Mouse (Mus musculus): ENCODE measurements around the gene Fam69a. TPM values are rescaled to one million over a fixed set of nuclear protein-coding genes. Genes with fewer than 3 reads are reported as not detected.
"Not testable (repeated sequence)": the region's sequence is repeated elsewhere in the genome, so short reads cannot be mapped to it uniquely, and the experiment has no call there.

The Fam69a gene
- total RNA-seq, 1 experiment from 2014 or later, result 44.8 TPM

- ATAC-seq (ENCODE audit: extremely low read depth, insufficient number of reproducible peaks, low FRiP score, poor library complexity, severe bottlenecking), result peak; percentile 80
Observed at GRCm38 (mm10) chr5:107986255-107986966, 474 bp downstream of the Fam69a start.

GRCm38 (mm10) chr5:107983946-107984345, 2.9 kb downstream of the Fam69a start:
- no peak for ATAC-seq (ENCODE audit: extremely low read depth, insufficient number of reproducible peaks, low FRiP score, poor library complexity, severe bottlenecking)

- ATAC-seq (ENCODE audit: extremely low read depth, insufficient number of reproducible peaks, low FRiP score, poor library complexity, severe bottlenecking), result no peak
Observed at GRCm38 (mm10) chr5:107982016-107982415, 4.9 kb downstream of the Fam69a start.

- ATAC-seq (ENCODE audit: extremely low read depth, insufficient number of reproducible peaks, low FRiP score, poor library complexity, severe bottlenecking), result peak; percentile 62; the same call in 1 of the 2 replicates
Observed at GRCm38 (mm10) chr5:107979901-107980300, 7.0 kb downstream of the Fam69a start.

GRCm38 (mm10) chr5:107978289-107979035, 8.4 kb downstream of the Fam69a start:
- peak; percentile 45 for ATAC-seq (ENCODE audit: extremely low read depth, insufficient number of reproducible peaks, low FRiP score, poor library complexity, severe bottlenecking)

GRCm38 (mm10) chr5:107977640-107978288, 9.1 kb downstream of the Fam69a start:
- ATAC-seq (ENCODE audit: extremely low read depth, insufficient number of reproducible peaks, low FRiP score, poor library complexity, severe bottlenecking), result no peak

GRCm38 (mm10) chr5:107973310-107973709, 13.6 kb downstream of the Fam69a start:
- 0 out of 2 replicates have a peak, but pooled peaks have one; percentile 25 for ATAC-seq (ENCODE audit: extremely low read depth, insufficient number of reproducible peaks, low FRiP score, poor library complexity, severe bottlenecking)

GRCm38 (mm10) chr5:107972444-107973272, 14.2 kb downstream of the Fam69a start:
- no peak for ATAC-seq (ENCODE audit: extremely low read depth, insufficient number of reproducible peaks, low FRiP score, poor library complexity, severe bottlenecking)

- no peak for ATAC-seq (ENCODE audit: extremely low read depth, insufficient number of reproducible peaks, low FRiP score, poor library complexity, severe bottlenecking)
Observed at GRCm38 (mm10) chr5:107971069-107971468, 15.8 kb downstream of the Fam69a start.

- not testable (repeated sequence) for ATAC-seq (ENCODE audit: extremely low read depth, insufficient number of reproducible peaks, low FRiP score, poor library complexity, severe bottlenecking)
Observed at GRCm38 (mm10) chr5:107969818-107970217, 17.1 kb downstream of the Fam69a start.

- ATAC-seq (ENCODE audit: extremely low read depth, insufficient number of reproducible peaks, low FRiP score, poor library complexity, severe bottlenecking), result no peak
Observed at GRCm38 (mm10) chr5:107968079-107968478, 18.8 kb downstream of the Fam69a start.

- peak; percentile 67 for ATAC-seq (ENCODE audit: extremely low read depth, insufficient number of reproducible peaks, low FRiP score, poor library complexity, severe bottlenecking)
Observed at GRCm38 (mm10) chr5:107966841-107967457, 19.9 kb downstream of the Fam69a start.

- no peak for ATAC-seq (ENCODE audit: extremely low read depth, insufficient number of reproducible peaks, low FRiP score, poor library complexity, severe bottlenecking)
Observed at GRCm38 (mm10) chr5:107966156-107966555, 20.7 kb downstream of the Fam69a start.

GRCm38 (mm10) chr5:107965355-107965991, 21.4 kb downstream of the Fam69a start:
- ATAC-seq (ENCODE audit: extremely low read depth, insufficient number of reproducible peaks, low FRiP score, poor library complexity, severe bottlenecking), result no peak

GRCm38 (mm10) chr5:107964031-107964758, 22.7 kb downstream of the Fam69a start:
- no peak for ATAC-seq (ENCODE audit: extremely low read depth, insufficient number of reproducible peaks, low FRiP score, poor library complexity, severe bottlenecking)

GRCm38 (mm10) chr5:107961438-107962251, 25.2 kb downstream of the Fam69a start:
- ATAC-seq (ENCODE audit: extremely low read depth, insufficient number of reproducible peaks, low FRiP score, poor library complexity, severe bottlenecking), result peak; percentile 43; the same call in 1 of the 2 replicates
